Mouse (Mus musculus) left cerebral cortex, adult 2 months (tissue): ENCODE results near the gene Nedd9. TPM values are rescaled to one million over a fixed set of nuclear protein-coding genes. Genes with fewer than 3 reads are reported as not detected.
"Not testable (repeated sequence)": the region's sequence is repeated elsewhere in the genome, so short reads cannot be mapped to it uniquely, and the experiment has no call there.

Experiments
- DNase-seq, 2 experiments: peaks; one replicate each; pipeline ENCODE4 v3.0.0; 2021 to 2022; ENCODE audit warnings: low spot score in 2 of 2, mixed read lengths in 1 of 2; ENCODE audit errors: extremely low spot score in 1 of 2
- H3K27ac ChIP-seq: fragments of 200-600 bp; 2 replicates; pipeline ENCODE4 v1.8.1; 2022
- H3K4me3 ChIP-seq: fragments of 200-600 bp; 2 replicates; pipeline ENCODE4 v1.8.1; 2022
- CTCF ChIP-seq: fragments of 200-600 bp; IDR thresholded peaks from 2 replicates; pipeline ENCODE4 v1.8.1; 2022; ENCODE audit warnings: antibody characterized with exemption, mild to moderate bottlenecking, moderate library complexity
- intact Hi-C: fragments of 180-260 bp; cut with DNase I; formaldehyde crosslinking; loops from one replicate; pipeline ENCODE4 v1.15.1; 2025
- total RNA-seq, 2 experiments: library from RNA; stranded (reverse); gene quantifications; 2 replicates each; pipeline ENCODE4 v1.2.3; 2021

The Nedd9 gene
- total RNA-seq, 2 experiments from 2014 or later = 9.5 to 11.2 TPM

DNA sequence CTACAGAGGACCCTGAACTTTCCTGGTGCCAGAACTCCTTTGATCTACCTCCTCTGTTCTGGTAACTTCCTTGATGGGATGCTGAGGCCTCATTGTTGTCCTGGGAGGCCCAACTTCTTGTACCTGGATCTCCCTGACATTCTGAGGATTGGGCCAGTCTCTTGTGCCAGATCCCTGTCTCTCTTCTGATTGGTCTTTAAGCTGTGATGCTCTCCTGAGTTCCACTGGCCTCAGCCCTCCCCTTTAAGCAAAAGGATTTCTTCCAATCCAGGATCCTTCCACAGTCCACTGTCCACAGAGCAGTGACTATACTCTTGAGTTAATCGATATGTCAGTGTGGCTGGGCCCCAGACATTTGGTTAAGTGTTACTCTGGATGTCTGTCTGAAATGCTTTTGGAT, 112.3 kb downstream of the Nedd9 start:
- Histone ChIP-seq H3K27ac (no peak overlapping the region), H3K4me3 (no peak overlapping the region)
- intact Hi-C loops = no loop called here
- DNase-seq = no peak
- no peak for TF ChIP-seq CTCF

DNA sequence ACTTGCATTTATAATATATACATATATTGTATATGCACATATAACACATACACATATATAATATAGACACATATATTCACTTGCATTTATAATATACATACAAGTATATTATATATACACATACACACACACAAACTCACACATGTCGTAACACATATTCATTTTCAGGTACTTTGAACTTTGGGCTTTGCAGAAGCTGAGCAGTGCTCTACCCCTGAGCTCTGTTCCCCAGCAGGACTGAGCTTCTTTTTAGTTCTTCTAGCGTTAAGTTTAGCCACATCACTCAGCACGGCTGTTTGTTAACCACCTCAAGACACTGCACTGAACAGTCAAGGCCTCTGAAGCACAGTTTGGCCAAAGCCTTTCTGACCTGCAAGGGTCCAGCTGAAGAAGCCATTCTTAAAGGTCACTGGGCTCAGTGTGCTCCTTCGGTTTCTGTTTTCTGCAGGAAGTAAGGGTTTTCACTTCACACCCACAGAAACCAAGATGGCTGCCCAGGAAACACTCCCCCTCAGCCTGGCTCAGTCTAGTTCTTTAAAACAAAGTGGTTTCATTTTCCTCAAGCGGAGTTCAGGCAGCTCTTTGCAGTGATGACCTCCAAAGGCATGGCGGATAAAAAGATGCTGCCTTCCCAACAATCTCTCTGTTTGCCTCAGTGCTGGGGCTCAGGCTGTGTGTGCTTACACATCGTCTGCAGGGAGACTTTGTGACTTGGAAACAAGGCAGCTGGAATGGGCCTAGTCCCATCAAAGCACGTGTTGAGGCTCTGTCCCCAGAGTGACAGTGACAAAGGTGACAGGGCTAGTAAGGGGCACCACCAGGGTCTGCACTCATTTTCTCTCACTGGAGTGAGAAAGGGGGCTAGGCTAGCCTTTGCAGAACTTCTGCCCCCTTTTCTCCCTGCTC, 114.4 kb downstream of the Nedd9 start:
- intact Hi-C loops = no loop called here
- DNase-seq = no peak
- H3K27ac ChIP-seq = no peak overlapping the region
- no peak overlapping the region for H3K4me3 ChIP-seq
- TF ChIP-seq CTCF = no peak

DNA sequence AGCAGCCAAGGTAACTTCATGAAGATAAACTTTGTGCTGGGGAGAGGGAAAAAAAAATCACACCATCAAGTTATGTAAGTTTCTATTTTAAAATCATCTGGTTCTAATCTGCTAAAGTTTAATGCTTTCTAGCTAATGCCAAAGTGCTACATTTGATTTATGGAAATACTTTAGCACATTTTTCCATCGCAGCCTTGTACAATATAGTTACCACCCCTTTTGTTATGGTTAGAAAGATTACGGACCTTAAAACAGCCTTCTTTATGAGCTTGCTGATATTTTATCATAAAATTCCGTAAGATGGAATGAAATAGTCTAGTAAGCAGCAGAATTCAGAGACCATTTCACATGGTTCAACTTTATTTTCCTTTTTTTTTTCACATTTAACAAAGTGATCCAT, 115.6 kb downstream of the Nedd9 start:
- intact Hi-C loops = no loop called here
- Histone ChIP-seq H3K27ac (no peak overlapping the region), H3K4me3 (no peak overlapping the region)
- no peak for DNase-seq
- TF ChIP-seq CTCF = no peak

DNA sequence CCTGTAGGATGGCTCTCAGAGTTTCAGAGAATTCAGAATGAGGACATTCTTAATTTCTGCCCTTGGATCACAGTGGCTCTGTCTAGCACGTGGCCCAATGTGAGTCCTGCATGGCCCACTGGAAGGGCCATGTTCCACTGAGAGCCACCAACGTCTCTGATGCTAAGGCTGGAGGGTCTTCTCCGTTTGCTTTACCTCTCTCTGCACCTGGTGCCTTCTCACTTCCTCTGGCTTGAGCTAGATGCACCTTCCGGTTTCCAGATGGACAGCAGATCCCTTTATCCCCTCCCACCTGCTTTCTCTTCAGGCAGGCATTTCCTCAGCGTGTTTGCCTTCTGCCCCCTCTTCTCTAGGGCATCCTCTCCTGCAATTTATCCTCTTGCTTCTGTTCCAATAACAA, 118.5 kb downstream of the Nedd9 start:
- no peak overlapping the region for H3K4me3 ChIP-seq
- no peak overlapping the region for H3K27ac ChIP-seq
- intact Hi-C loops = no loop called here
- DNase-seq = no peak
- no peak for TF ChIP-seq CTCF

DNA sequence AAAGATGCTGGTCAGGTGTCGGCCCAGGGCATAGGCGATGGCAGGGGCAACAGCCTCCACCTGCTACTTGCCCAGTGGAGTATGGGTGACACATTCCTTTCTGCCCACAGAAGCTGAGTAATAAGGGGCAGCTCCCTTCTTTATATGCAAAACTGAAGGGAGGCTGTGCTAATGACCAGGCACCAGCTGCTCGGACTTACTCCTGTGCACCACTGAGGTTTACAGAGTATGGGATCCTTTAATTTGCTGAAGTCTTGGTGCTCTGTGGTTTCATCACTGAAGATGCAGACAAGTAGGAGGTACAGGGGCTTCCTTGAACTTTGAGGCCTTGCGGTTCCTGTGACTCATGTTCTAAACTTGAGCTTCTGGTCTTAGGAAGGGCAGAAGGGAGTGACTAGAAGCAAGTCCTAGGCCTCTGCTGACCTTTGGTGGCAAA, 120.0 kb downstream of the Nedd9 start:
- H3K27ac ChIP-seq = no peak overlapping the region
- intact Hi-C loops = no loop called here
- no peak for TF ChIP-seq CTCF
- no peak overlapping the region for H3K4me3 ChIP-seq
- no peak for DNase-seq

DNA sequence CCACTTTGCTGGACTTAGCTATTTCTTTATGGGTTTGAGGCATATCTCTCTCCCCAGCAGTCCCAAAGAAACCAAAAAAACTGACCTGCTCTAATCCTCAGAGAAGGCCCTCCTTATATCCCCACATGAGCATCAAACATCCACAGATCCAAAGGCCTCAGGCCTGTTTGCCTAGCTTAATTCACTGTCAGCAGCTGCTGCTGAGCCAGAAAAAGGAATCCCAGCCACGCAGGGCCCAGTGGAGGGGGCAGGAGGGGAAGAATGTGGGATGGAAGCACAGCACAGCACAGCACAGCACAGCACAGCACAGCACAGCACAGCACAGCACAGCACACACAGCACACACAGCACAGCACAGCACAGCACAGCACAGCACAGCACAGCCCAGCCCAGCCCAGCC, 120.6 kb downstream of the Nedd9 start:
- DNase-seq, intact Hi-C loops: not testable (repeated sequence)

DNA sequence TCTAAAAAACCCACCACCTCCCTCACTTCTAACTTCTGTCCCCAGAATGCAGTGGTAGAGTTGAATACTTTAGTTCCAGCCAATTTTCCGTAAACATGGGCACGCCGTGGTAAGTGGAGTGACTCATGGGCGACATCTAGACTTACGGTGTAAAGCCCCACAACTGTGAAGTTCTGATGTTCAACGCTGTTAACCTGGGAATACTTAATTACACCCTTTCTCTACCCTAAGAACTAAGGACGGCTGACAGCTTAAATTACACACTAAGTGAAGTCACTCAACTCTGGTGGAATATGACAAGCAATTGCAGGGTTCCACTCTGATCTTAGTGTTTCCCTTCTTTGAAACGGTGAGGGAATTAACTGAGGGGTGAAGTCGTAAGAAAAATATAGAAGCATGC, 122.9 kb downstream of the Nedd9 start:
- H3K27ac ChIP-seq = no peak overlapping the region
- no peak for DNase-seq
- intact Hi-C loops = no loop called here
- H3K4me3 ChIP-seq = no peak overlapping the region
- TF ChIP-seq CTCF = no peak

More for the DNA sequence above, 120.6 kb downstream of the Nedd9 start:
- not testable (repeated sequence) for H3K27ac ChIP-seq, H3K4me3 ChIP-seq

DNA sequence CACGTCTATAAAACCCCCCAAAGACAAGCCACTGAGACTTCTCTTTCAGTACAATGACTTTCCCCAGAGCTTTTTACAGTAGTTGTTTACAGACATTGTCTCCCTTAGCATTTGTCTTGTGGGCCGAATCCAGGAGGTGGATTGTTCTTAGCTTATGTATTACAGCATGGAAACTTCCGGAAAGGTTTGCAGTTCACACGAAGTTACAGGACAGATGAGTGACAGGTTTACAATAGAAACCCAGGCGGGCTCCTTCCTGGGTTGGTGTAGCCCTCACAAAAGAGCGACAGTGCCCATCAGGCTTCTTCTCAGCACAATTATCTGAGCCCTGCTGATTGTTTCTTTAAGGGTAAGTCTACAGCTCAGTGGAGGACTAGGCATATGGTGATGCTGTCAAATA, 124.3 kb downstream of the Nedd9 start:
- intact Hi-C loops = no loop called here
- TF ChIP-seq CTCF = no peak

DNA sequence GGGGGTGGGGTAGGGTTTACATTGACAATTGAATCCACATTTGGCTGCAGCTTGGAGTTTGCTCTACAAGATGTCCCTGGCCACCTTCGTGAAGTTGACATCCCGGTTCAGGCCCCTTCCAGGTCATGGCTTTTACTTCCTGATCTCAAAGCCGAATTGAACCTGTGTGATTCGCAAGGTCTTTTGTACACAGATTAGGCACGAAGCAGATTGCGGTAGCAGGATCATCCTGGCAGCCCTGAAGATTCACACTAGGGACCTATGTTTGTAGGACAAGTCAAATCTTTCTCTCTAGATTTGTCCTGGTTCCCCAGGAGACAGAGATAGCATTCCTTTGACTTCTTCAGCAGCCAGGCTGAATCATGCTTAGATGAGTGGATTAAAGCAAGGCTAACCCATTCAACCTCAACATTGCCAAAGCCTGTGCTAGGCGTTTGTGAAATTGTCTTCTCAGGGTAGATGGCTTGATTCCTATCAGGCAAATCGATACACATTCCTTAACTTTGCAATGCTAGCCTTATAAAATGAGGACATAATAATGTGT, 126.8 kb downstream of the Nedd9 start:
- Histone ChIP-seq H3K27ac (no peak overlapping the region), H3K4me3 (no peak overlapping the region)
- TF ChIP-seq CTCF = no peak
- intact Hi-C loops = no loop called here
- no peak for DNase-seq

More for the DNA sequence above, 124.3 kb downstream of the Nedd9 start:
- H3K4me3 ChIP-seq = no peak overlapping the region
- DNase-seq = no peak
- H3K27ac ChIP-seq = no peak overlapping the region

DNA sequence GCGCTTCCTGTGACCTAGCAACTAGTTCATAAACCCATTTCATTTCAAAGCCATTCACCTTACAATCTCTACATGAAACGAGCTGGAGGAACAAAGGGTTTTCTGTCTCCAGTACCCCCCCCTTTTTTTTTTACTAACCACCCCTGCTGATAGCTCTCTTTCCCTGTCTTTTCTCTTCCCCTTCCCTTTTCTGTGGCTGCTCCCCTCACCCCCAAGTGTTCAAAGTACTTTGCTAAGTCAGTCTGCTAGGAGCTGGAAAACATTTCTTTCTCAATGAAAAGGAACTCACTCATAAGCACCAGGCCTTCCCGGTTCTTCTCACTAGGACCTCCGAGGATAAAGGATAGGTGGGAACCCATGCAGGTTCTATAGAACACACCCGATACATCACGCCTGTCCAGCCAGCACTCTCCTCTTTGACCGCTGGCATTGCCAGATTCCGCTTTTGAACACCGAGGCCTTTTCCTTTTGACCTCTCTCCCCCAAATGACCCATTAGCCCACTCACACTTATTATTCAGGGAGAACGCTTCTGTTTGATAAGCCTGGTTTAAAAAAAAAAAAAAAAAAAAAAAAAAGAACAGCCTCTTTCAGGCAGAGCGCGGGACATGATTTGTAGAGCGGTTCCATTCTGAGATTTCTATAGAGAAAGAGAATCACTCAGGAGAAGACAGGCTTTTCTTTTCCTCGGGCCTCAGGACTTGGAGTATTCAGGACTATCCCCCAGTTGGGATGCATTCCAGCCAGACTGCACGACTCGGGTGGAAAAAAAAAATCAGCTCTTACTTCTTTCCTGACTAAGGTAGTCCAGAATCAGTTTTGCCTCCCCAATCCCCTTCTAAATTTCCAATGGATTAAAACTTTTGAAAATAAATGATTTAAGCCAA, 127.6 kb downstream of the Nedd9 start:
- intact Hi-C loops = loop anchor here (2.0 to 5.0 kb wide), 4 partner anchors 37 to 245 kb away; partner anchors contain the start of gene Tmem170b
- Histone ChIP-seq H3K27ac (no peak overlapping the region; the same call in 1 of the 2 replicates), H3K4me3 (peak overlapping the region; percentile 68)
- TF ChIP-seq CTCF = no peak
- no peak for DNase-seq

DNA sequence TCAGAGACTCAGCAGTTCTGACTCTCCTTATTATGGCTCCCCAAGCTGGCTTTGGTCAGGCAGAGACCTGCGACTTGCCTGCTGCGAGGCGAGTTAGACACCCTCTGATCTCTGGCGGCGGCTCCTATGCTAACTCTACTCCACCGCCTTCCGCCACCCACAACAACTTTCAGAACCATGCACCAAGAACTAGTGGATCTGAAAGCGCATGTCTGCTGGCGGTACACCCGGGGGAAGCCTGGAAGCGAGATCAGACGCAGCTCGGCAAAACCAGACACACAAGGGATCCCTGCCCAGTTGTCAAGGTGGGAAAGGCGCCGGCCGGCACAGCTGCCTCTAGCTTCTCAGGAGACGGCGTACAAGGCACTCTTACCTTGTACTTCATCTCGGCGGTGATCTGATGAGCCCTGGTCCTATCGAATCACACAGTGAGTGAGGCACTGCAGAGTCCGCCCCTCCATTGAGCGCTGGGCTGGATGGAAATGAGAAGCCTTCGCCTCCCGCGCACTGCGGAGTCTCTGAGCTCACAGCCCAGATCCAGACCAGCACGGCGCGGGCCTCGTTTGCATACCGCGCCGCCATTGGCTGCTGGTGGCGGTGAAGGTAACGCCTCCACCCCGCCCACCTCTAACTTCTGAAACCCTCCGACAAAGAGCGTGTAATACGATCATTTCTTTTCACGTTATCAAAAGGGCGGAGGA, 128.5 kb downstream of the Nedd9 start:
- Histone ChIP-seq H3K27ac (peak overlapping the region; percentile 90), H3K4me3 (peak overlapping the region; percentile 68)
- peak; percentile 93 to 94 for DNase-seq
- TF ChIP-seq CTCF = peak; percentile 1
- intact Hi-C loops = loop anchor here (1.0 to 5.0 kb wide), 5 partner anchors 19 to 246 kb away; partner anchors contain the start of gene Tmem170b
